Mouse (Mus musculus): ENCODE measurements around the gene Acbd6.
A peak's percentile ranks its signal among the peaks of the same experiment; 100 is the strongest.

The Acbd6 gene

DNA sequence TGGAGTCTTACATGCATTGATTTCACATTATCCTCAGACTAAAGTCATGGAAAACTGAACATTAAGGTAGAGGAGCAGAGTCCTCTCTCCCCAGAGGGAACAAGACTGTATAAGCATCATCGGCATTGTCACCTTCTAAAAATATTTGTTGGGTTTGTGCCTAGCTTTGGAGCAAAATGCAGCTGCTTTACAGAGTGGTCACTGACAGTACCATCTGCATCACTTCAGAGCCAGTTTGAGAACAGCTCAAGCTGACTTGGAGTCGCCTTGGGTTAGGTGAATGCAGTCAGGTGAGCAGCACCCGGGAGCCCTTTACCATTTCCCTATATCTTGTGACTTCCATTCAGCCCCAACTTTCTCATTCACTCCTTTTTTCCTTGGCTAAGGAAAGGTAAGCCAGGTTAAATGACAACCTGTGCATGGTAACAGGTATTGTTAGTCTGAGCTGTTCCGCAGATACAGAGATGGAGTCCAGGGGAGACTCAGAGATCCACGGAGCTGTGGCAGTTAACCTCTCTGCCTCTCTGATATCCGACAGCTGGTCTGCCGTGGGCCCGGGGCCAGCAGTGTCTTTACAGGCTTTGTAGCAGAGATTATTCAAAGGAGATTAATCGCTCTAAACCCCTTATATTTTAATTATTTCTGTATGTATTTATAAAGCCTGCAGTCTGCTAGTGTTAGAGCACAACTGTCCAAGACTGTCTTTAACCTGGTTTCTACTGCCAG lies 92.4 kb downstream of the Acbd6 start:
- no peak for DNase-seq (ENCODE audit: low spot score in 2 of 2)

DNA sequence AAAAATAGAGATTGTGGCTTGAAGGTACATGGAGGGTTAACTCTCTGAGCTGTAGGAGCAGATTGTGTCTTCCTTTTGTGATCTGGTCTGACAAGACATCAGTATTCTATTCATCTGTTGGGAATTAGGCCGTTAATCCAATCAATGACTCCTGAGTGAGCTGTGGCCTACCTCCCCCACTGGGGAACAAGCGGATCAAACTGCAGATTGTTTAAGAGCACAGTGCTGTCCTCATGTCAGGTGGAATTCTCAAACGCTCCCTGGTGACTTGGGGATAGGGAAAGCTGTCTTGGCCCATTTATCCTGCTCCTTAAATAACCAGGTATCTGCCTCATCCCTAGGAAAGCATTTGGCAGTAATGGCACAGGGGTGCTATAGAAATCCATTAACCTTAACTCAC lies 97.0 kb downstream of the Acbd6 start:
- DNase-seq (ENCODE audit: low spot score in 2 of 2): no peak

DNA sequence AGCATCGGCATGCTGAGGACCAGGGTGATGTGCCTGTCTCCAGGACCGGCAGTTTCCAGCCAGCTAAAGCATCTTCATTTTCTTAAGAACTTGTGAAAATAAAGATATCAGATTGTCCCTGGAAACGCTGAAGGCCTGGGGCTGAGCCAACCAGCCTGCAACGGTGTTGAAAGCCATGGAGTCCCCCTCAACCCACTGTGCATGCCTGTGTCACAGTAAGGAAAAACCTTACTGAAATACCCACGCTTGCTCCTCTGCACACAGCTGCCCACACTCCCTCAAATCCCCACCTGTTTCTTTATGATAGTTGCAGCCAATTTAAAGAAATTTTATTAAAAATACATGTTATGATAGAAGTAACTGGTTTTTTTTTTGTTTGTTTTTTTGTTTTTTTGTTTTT lies 98.4 kb downstream of the Acbd6 start:
- DNase-seq (ENCODE audit: low spot score in 2 of 2): no peak

DNA sequence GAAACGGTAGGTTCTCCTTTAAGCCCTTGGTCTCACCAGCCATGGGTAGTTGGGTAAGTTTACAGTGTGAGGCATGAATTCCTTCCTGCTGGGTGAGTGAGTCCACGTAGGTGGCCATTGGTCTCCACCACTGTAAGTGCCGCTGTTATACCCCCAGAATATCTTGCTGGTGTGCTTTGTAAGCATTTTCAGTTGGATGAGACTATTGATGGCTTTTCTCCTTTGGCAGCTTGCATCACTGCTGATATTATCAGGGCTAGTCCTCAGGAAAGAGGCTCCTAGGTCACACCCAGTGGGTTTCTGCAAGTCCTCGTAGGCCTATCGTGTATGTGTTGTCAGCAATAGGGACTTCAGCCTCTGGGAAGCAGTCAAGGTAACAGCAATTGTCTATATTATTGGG lies 106.1 kb downstream of the Acbd6 start:
- no peak for DNase-seq (ENCODE audit: low spot score in 2 of 2)

DNA sequence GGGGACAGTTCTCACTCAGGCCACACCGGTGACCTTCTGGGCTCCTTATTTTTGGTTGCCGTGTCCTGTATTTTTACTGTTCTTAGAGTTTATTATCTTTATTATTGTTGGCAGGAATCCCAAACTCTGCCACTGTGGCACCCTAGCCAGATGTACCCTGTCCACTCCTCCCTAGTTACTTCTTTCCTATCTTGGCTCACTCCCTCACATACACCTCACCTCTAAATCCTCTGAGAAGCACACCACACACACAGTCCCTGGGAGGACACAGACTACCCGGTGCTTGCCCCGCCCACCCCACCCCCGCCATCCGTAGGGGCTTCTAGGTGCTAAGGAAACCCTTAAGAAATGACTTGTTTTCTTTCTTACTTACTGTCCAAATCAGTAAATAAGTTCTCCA lies 117.7 kb downstream of the Acbd6 start:
- no peak for DNase-seq (ENCODE audit: low spot score in 2 of 2)

DNA sequence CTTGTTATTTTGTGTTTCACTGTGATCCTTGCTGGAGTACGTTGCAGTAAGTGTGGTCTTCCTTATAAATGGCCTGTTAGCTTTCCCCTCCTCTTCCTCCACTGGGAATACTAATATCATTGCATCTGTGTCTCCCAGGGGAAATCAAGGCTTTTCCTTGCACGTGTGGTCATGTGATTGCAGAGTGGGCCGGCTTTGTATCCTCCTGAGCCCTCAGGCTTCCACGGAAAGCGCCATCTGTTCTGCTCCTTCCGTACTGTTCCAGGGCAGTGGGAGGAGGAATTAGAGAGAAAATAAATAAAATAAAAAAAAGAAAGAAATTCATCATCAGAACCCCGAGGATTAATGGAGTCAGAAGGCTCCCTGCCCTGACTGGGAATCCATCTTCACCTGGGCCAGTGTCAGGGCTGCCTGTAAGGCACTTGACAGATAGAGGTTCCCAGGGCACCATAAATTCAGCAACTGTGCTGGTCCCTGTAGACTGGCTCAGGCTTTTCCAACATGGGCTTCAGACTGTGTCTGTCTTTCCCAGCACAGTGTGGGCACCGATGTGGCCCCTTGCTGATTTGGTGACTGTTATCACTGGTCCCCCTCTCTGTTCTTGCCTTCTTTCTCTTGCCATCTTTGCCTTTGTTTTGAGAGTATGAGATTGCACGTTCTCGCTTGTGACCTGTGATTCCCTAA lies 123.3 kb downstream of the Acbd6 start:
- no peak for DNase-seq (ENCODE audit: low spot score in 2 of 2)

DNA sequence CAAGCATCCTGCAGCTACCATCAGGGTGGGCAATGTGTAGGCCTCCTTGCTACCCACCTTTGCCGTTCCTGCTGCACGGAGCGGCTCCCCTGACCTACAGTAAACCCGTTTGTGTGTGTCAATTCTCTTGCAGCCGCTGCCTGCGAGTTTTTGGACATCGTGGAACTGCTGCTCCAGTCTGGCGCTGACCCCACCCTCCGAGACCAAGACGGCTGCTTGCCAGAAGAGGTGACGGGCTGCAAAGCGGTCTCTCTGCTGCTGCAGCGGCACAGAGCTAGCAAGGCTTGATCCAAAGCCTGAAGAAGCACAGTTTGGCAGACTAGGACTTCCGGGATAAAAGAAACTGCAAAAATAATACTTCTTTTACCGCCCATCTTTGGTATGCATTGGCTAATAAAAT lies 128.9 kb downstream of the Acbd6 start:
- DNase-seq (ENCODE audit: low spot score in 2 of 2): no peak

DNA sequence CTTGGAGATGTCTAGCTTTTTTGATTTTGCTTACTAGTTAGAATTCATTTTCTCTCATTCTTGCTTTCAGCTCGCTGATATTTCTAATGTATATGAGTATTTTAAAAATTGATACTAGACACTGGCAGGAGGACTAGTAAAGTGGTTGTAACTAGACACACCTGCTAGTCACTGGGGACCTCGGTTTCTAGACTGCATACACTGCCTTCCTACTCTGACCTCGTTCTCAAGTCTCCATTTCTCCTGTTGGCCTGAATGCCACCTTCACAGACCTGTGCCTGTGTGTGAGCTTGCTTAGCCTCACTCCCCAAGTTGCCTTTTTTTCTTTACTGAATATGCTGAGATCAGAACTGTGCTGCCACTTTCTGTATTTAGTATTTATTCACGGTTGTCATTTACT lies 131.2 kb downstream of the Acbd6 start:
- DNase-seq (ENCODE audit: low spot score in 2 of 2): no peak

DNA sequence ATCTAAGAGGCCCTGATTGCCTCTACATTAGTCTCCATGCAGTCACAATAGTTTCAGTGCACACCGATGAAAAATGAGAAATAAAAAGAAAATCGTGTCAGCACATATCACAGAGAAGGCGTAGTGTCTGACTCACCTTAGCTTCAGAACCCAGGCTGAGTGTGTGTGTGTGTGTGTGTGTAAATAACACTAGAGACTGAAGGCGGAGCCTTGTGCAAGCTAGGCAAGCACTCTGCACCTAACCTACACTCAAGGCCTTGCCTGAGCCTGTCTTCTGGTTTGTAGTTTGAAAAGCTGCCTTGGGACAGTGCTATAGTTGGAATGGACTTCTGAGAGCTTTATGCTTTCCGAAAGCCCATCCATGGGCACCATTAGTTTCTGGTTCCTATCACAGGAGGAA lies 131.6 kb downstream of the Acbd6 start:
- DNase-seq (ENCODE audit: low spot score in 2 of 2): no peak

DNA sequence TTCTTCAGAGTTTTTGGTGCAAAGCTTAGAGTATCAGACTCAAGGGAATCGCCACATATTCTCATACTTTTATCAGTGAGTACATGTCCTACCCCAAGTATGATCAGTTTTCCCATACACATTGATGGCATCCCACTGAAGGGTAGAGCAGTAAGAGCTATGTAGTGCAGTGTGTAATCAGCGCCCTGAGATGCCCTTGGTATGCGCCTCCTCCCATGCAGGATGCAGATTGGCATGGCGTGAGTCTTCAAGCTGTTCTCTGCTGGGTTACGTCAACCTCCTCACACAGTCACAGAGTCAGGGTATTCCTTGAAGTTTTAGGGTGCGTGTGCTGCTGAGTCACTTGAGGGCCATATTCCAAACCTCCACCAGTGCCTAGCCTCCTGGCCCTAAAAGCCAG lies 134.3 kb downstream of the Acbd6 start:
- no peak for DNase-seq (ENCODE audit: low spot score in 2 of 2)

DNA sequence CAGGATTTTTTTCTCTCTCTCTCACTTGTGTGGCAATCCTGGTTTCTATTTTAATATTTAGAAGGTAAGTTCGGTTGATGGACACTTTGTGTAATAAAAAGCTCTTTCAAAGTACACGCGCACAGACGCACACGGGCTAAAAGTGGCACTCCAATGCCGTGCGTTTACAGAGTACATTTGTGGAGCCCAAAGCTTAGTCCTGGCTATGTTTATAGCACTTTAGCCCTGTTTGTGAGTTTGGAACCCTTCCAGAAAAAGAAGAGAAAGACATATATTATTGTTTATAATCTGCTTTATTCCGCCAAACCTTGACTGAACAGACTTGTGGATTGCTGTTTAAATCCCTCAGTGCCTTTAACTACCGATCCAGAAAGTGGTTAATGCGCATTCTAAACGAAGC lies 135.1 kb downstream of the Acbd6 start:
- no peak for DNase-seq (ENCODE audit: low spot score in 2 of 2)

DNA sequence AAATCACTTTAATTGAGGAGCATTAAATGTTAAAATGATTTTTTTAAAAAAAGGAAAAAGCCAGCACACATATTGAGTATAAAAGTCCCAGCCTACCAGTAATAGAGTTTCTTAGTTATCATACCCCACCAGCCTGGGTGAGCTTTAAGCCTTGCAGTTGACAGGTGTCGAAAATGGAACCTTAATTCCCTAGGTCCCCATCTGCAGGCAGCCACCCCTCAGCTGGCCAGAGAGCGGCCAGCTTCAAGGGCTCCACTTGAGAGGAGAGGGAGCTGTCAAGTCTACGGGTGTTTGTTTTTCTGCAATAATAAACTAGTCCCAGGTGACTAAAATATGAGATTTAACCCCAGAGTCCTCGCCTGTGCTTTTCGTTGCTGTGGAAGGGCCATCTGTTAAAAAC lies 135.5 kb downstream of the Acbd6 start:
- DNase-seq (ENCODE audit: low spot score in 2 of 2): no peak

DNA sequence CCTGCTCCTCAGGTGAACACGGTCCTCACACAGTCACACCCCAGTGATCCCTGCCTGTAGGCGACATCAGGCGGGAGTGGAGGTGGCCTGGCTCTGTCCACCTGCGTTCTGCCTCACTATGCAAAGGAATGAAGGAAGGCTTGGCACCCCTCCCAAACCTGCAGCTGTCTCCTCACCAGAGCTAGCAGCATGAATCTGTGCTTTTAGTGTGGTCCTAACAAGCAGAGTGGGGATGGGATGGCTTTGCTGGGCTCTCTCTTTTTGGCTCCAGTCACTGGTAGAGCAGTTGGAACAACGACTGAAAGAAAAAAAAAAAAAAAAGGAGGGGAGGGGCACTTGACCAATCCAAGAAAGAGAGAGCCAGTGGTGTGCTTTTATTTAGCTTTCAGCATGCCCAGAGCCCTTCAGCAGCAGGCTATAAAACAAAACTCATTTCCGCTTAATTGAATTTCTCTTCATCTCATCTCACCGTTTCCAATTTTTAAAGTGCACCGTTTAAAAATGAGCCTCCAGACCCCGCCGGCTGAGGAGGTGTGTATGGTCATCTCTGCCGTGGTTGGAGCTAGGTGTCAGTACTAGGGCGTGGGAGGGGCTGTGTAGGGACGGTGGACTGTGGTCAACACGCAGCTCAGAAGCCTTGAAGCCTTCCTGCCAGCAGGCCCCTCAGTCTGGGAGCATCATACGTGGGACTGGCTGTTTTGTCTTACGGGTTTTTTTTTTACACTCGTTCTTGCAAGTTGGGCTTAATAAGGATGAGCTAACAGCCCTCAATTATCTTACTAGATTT lies 140.6 kb downstream of the Acbd6 start:
- no peak for DNase-seq (ENCODE audit: low spot score in 2 of 2)

DNA sequence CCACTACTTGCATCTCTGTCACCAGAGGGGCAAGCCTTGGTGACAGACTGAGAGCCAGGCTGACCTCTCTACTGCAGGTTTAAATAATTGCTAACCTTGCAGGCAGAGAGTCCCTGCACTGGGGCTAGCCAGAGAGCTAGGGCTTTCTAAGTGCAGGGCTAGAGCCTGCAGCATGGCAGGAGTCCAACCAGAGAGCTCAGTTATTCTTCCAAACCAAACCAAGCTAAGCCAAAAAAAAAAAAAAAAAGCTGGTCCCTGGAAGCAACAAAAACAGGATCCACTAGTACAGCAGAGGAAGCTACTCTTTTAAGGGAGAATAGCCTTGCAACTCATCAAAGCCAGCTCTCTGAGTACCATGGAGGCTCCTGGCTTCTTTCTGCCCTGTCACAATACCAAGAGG lies 143.0 kb downstream of the Acbd6 start:
- DNase-seq (ENCODE audit: low spot score in 2 of 2): peak in 1 of 2 experiments; percentile 21

DNA sequence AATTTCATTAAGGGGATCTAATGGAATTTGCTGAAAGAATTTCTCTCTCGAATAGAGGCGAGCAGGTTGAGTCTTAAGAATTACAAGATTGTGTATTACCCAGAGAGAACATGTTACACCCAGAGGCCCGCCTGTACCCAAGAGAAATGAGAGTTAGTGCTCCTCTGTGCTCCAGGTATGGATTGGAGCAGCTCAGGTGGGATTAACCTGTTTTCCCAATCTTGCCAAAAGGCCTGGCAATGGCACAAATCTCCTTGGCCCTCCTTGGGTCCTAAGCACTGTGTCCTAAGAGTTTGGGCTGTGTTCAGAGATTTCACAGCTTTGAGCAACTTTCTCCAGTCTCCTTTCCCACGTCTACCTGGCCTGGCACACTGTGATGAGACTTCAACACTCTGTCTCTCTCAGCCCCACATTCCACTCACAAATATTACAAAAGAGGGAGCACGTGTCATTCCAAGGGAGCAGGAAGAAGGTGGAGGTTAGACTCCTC lies 145.3 kb downstream of the Acbd6 start:
- no peak for DNase-seq (ENCODE audit: low spot score in 2 of 2)

DNA sequence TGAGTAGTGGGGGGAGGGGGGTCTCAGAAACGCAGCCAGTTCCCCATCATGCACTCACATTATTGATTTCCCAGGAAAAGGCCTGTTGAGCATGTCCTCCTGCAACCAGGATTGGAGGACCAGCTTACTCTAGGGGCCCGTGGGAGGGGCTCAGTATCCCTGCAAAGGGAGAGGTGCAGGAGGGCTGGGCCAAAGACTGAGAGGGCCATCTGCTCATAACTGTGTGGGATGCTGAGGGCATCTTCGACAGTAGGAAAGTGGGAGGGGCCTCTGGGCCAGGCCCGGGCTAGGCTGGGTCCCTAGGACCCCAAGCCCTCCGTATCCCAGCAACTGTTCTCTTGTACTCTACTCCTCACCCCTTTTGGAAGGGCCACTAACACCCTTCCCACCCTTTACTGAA lies 146.3 kb downstream of the Acbd6 start:
- no peak for DNase-seq (ENCODE audit: low spot score in 2 of 2)

DNA sequence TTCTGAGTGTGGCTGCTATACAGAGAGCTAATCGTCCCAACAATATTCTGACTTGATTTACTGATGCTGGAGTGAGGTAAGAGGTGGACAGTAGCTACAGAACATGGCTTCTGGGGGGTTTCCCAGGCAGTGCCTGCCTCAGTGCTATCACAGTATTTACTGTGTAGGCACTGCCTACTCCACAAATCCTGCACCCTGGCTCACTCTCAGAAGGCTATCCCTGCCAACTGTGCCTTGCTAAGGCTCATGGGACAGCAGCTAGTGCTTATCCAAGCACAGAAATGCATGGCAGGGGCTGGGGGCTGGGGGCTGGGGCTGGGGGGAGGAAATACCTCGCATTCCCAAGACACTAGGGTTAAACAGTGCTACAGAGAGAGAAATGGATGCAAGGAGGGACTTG lies 155.4 kb downstream of the Acbd6 start:
- no peak for DNase-seq (ENCODE audit: low spot score in 2 of 2)

DNA sequence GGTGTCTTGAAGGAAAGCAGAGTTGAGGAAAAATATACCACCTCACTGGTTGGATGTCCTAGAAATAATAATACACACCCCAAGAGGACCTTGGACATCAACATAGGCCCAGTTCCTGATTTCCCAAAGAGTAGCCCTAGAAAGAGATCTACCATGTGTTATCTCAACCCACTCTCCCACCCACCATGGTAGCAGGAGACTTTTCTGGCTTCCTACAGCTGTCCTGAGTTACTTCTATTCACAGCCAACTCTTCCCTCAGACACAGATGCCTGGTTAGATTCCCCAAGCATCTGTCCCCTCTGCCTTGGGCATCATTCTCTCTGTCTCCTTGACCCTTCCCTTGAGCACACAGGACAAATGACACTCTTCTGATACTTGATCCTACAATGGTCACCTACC lies 157.4 kb downstream of the Acbd6 start:
- no peak for DNase-seq (ENCODE audit: low spot score in 2 of 2)

DNA sequence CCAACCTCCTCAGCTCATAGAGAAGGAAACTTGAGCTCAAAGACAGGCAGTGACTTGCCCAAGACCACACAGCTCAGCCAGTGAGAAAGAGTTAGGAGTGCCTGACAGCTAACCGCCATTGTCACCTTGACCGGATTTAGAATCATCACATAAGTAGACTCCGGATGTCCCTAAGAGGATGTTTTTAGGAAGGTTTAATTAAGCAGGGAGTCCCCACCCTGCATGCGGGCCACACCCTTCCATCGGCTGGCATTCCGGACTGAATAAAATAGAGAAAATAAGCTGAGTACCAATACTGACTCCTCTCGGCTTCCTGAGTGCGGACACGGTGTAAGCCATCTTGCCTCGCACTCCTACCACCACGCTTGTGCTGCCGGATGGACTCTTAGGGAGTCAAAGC lies 159.4 kb downstream of the Acbd6 start:
- no peak for DNase-seq (ENCODE audit: low spot score in 2 of 2)

DNA sequence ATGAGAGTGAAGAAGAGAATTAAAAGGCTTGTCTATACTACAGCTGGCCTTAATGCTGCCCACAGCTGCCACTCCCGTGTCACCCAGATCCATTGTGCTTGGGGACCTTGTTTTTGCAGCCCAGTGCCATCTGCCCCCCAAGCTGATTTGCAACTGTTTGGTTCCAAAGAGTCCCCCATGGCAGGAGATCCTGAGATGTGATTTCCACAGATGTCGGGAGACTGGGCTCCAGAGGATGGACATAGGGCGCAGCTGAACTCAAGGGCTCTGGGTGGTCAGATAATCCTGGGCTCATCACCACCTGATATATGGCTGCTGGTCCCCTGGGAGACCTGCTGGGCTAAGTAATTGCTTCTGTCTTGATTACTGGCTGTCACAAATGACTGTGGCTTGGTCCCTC lies 160.9 kb downstream of the Acbd6 start:
- no peak for DNase-seq (ENCODE audit: low spot score in 2 of 2)

DNA sequence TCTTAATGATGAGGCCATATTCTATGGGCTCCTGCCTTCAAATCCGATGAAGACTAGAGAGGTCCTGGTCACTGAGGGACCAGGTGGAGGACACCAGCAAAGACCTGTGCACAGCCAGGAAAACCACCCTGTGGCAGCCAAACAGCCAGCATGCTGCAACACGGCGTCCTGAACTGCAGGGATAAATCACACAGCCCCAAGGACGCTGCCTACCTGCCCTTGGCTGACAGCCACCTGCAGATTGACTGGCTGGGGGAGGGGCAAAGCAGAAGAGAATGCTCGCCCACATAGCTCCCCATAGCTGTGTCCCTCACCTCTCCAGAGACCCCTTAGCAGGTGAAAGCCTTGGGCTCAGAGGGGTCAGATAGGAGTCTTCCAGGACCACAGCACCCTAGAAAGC lies 162.1 kb downstream of the Acbd6 start:
- no peak for DNase-seq (ENCODE audit: low spot score in 2 of 2)

DNA sequence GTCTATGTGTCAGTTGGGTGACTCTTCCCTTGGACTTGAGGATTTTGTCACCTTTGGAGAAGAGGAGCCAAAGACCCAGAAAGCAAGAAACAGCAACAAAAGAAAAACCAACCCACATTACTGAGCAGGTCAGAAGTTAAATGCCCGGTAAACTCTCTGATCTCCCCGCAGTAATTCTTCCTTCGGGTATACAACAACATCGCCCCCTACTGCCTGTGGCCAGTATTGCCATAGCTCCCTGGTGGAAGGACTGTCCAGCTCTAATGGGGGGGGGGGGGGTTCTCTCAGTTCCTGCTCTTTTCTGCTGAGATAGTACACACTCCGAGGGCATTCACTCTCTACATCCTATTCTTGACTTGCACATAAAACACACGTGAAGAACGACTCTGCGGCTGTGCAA lies 163.5 kb downstream of the Acbd6 start:
- no peak for DNase-seq (ENCODE audit: low spot score in 2 of 2)

DNA sequence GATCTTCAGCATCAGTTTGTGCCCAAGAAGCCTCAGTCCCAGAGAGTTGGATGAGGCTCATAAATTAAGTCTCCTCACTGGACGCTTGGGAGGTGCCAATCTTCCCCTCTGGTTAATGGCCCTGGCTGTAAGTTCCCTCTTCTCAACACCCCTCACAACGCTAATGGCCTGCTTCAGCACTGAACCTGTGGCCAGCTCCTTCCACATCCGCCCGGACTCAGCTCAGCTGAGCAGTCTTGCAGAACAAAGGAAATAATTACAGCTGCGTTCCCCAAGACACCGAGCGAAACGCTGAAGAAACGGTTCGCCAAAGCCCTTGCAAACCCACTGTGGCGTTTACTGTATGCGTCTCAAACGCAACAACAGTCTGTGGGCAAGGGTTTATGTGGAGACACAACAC lies 164.3 kb downstream of the Acbd6 start:
- DNase-seq (ENCODE audit: low spot score in 2 of 2): no peak
